Mouse (Mus musculus): Measurements from ENCODE around the gene Akap13. TPM values are rescaled to one million over a fixed set of nuclear protein-coding genes. Genes with fewer than 3 reads are reported as not detected.

Gene Akap13
- total RNA-seq (2014; rRNA removed) (76.2 and 92.1 TPM in 2 replicates), polyA plus RNA-seq (2012; rRNA removed) (7.4 and 8.5 TPM in 2 replicates)

GRCm38 (mm10) chr7:75455223-75456151, at the start of gene Akap13:
TSS of gene Akap13 (plus strand) at chr7:75455534.
- Histone ChIP-seq H3K36me3 (ENCODE audit: control insufficient read depth, insufficient read depth, low read length) (no peaks in the 10 kb centered on the region), H3K27me3 (ENCODE audit: control insufficient read depth, insufficient read depth, low read length) (no peaks in the 10 kb centered on the region), H3K4me1 (ENCODE audit: control insufficient read depth, insufficient read depth, low read length) (peaks cover 19% of the 10 kb centered on the region), H3K4me3 (ENCODE audit: insufficient read depth, low read depth, low read length) (peak within 1 kb of the TSS; percentile 80), H3K79me2 (ENCODE audit: control insufficient read depth, insufficient read depth, low read length) (peaks cover 16% of the 10 kb centered on the region; the same call in 1 of the 2 replicates), H3K27ac (replicated peaks; ENCODE audit: insufficient read depth, low read depth, low read length) (peak within 1 kb of the TSS; percentile 72), H3K9ac (ENCODE audit: low read depth, low read length) (peak within 1 kb of the TSS; percentile 91)
- peak; percentile 95 for DNase-seq (ENCODE audit: extremely low read depth, low read depth, low spot score)
- peak; percentile 24; the same call in 1 of the 2 replicates for TF ChIP-seq CTCF (IDR thresholded peaks at IDR 0.05; ENCODE audit: low read depth, low read length)
- peak; percentile 95 for TF ChIP-seq POLR2A (IDR thresholded peaks at IDR 0.05; ENCODE audit: extremely low read depth, insufficient read depth, low read length)
- WGBS: under 1% methylated on average over 86 of the region's 94 CpGs

- Histone ChIP-seq H3K4me1 (ENCODE audit: control insufficient read depth, insufficient read depth, low read length) (peaks cover 6% of the 10 kb centered on the region), H3K27ac (replicated peaks; ENCODE audit: insufficient read depth, low read depth, low read length) (no peak overlapping the region), H3K27me3 (ENCODE audit: control insufficient read depth, insufficient read depth, low read length) (no peaks in the 10 kb centered on the region), H3K36me3 (ENCODE audit: control insufficient read depth, insufficient read depth, low read length) (no peaks in the 10 kb centered on the region), H3K4me3 (ENCODE audit: insufficient read depth, low read depth, low read length) (no peak overlapping the region), H3K9ac (ENCODE audit: low read depth, low read length) (no peak overlapping the region), H3K79me2 (ENCODE audit: control insufficient read depth, insufficient read depth, low read length) (no peaks in the 10 kb centered on the region)
- no peak for DNase-seq (ENCODE audit: extremely low read depth, low read depth, low spot score)
- WGBS: 89% methylated on average over 3 of the region's 3 CpGs
- TF ChIP-seq POLR2A (IDR thresholded peaks at IDR 0.05; ENCODE audit: extremely low read depth, insufficient read depth, low read length) (no peak), CTCF (IDR thresholded peaks at IDR 0.05; ENCODE audit: low read depth, low read length) (no peak)
These were observed 44.7 kb upstream of the Akap13 start for GRCm38 (mm10) chr7:75410641-75411040.

GRCm38 (mm10) chr7:75411226-75411625, 44.1 kb upstream of the Akap13 start:
- Histone ChIP-seq H3K9ac (ENCODE audit: low read depth, low read length) (no peak overlapping the region), H3K79me2 (ENCODE audit: control insufficient read depth, insufficient read depth, low read length) (no peaks in the 10 kb centered on the region), H3K36me3 (ENCODE audit: control insufficient read depth, insufficient read depth, low read length) (no peaks in the 10 kb centered on the region), H3K27ac (replicated peaks; ENCODE audit: insufficient read depth, low read depth, low read length) (no peak overlapping the region), H3K27me3 (ENCODE audit: control insufficient read depth, insufficient read depth, low read length) (no peaks in the 10 kb centered on the region), H3K4me3 (ENCODE audit: insufficient read depth, low read depth, low read length) (no peak overlapping the region), H3K4me1 (ENCODE audit: control insufficient read depth, insufficient read depth, low read length) (peaks cover 8% of the 10 kb centered on the region)
- DNase-seq (ENCODE audit: extremely low read depth, low read depth, low spot score): no peak
- no peak for TF ChIP-seq POLR2A (IDR thresholded peaks at IDR 0.05; ENCODE audit: extremely low read depth, insufficient read depth, low read length)
- no peak for TF ChIP-seq CTCF (IDR thresholded peaks at IDR 0.05; ENCODE audit: low read depth, low read length)
- WGBS: 82% methylated on average over 6 of the region's 6 CpGs

- DNase-seq (ENCODE audit: extremely low read depth, low read depth, low spot score): no peak
- Histone ChIP-seq H3K27ac (replicated peaks; ENCODE audit: insufficient read depth, low read depth, low read length) (no peak overlapping the region), H3K27me3 (ENCODE audit: control insufficient read depth, insufficient read depth, low read length) (no peaks in the 10 kb centered on the region), H3K4me1 (ENCODE audit: control insufficient read depth, insufficient read depth, low read length) (peaks cover 8% of the 10 kb centered on the region), H3K79me2 (ENCODE audit: control insufficient read depth, insufficient read depth, low read length) (no peaks in the 10 kb centered on the region), H3K36me3 (ENCODE audit: control insufficient read depth, insufficient read depth, low read length) (no peaks in the 10 kb centered on the region), H3K9ac (ENCODE audit: low read depth, low read length) (no peak overlapping the region), H3K4me3 (ENCODE audit: insufficient read depth, low read depth, low read length) (no peak overlapping the region)
- WGBS: 93% methylated on average over 10 of the region's 10 CpGs
- TF ChIP-seq CTCF (IDR thresholded peaks at IDR 0.05; ENCODE audit: low read depth, low read length) (no peak), POLR2A (IDR thresholded peaks at IDR 0.05; ENCODE audit: extremely low read depth, insufficient read depth, low read length) (no peak)
These were observed 43.3 kb upstream of the Akap13 start for GRCm38 (mm10) chr7:75412011-75412510.

GRCm38 (mm10) chr7:75412568-75412967, 42.8 kb upstream of the Akap13 start:
- H3K36me3 ChIP-seq (ENCODE audit: control insufficient read depth, insufficient read depth, low read length): no peaks in the 10 kb centered on the region
- no peak overlapping the region for H3K9ac ChIP-seq (ENCODE audit: low read depth, low read length)
- TF ChIP-seq POLR2A (IDR thresholded peaks at IDR 0.05; ENCODE audit: extremely low read depth, insufficient read depth, low read length) (no peak), CTCF (IDR thresholded peaks at IDR 0.05; ENCODE audit: low read depth, low read length) (no peak)
- 40% methylated on average over 2 of the region's 2 CpGs for WGBS
- H3K27me3 ChIP-seq (ENCODE audit: control insufficient read depth, insufficient read depth, low read length): no peaks in the 10 kb centered on the region
- H3K4me3 ChIP-seq (ENCODE audit: insufficient read depth, low read depth, low read length): no peak overlapping the region
- H3K4me1 ChIP-seq (ENCODE audit: control insufficient read depth, insufficient read depth, low read length): peaks cover 8% of the 10 kb centered on the region
- H3K27ac ChIP-seq (replicated peaks; ENCODE audit: insufficient read depth, low read depth, low read length): no peak overlapping the region
- peak; percentile 79 for DNase-seq (ENCODE audit: extremely low read depth, low read depth, low spot score)
- H3K79me2 ChIP-seq (ENCODE audit: control insufficient read depth, insufficient read depth, low read length): no peaks in the 10 kb centered on the region
